Mouse (Mus musculus) liver, postnatal 0 days (tissue): ENCODE results near the gene Adamts7.

ENCODE experiments used
- CTCF ChIP-seq: sonication (generic); IDR thresholded peaks from 2 replicates; pipeline ENCODE4 v1.5.1; 2016; ENCODE audit warnings: antibody characterized with exemption, low read depth
- EP300 ChIP-seq: IDR thresholded peaks from 2 replicates; pipeline ENCODE4 v1.6.1; 2016; ENCODE audit warnings: antibody characterized with exemption, low read depth, mild to moderate bottlenecking

DNA sequence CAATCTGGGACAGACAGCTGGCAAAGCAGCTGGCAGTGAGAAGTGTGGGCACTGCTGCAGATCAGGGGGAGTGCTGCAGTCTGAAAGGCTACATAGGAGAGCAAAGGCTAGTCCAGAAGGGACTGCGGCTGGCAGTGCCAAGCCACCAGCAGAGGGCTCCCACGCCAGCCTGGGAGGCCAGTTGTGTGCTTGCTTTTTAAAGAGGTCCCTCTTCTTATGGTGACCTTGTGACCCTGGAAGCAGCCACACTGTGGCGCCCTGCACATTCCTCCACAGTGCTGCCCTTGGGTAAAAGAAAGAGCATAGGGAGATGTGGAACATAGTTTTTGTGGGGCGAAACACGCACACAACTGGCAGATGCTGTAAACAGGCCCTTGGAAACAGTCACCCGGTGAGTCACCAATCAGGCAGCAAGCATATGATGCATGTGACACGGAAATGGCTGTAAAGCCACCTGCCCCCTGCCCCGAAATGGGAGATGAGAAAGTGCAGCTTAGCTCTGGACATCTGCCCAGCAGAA is 41.6 kb downstream of the Adamts7 start:
- TF ChIP-seq CTCF, result peak; percentile 59
- no peak for TF ChIP-seq EP300
